Mouse (Mus musculus): Measurements from ENCODE around the gene Gapdh.

DNA sequence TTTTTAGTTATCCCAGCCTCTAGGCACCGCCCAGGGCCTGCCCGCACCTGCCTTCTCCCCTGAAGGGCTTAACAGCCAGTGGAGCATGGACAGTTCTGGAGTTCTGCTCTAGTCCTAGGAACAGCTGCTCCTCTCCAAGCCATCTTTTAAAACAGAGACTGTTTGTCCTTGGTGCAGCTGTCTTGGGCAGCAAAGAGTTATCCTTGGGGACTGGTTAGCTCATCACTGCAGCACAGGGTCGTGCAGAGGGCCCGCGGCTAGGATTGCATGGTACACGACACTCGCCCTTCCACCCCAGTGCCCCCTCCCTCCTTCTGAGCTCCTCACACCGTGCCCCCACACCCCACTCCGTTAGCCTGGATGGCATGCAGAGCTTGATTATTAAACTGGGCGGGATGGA lies 18.9 kb downstream of the Gapdh start:
- TF ChIP-seq CTCF (IDR thresholded peaks at IDR 0.05; ENCODE audit: low read depth) (no peak), EP300 (optimal IDR thresholded peaks at IDR 0.05) (no peak)

All from stomach, postnatal 0 days (tissue).